Comparison of ENCODE assay signal across 18 mouse cellular contexts in the genomic region with DNA sequence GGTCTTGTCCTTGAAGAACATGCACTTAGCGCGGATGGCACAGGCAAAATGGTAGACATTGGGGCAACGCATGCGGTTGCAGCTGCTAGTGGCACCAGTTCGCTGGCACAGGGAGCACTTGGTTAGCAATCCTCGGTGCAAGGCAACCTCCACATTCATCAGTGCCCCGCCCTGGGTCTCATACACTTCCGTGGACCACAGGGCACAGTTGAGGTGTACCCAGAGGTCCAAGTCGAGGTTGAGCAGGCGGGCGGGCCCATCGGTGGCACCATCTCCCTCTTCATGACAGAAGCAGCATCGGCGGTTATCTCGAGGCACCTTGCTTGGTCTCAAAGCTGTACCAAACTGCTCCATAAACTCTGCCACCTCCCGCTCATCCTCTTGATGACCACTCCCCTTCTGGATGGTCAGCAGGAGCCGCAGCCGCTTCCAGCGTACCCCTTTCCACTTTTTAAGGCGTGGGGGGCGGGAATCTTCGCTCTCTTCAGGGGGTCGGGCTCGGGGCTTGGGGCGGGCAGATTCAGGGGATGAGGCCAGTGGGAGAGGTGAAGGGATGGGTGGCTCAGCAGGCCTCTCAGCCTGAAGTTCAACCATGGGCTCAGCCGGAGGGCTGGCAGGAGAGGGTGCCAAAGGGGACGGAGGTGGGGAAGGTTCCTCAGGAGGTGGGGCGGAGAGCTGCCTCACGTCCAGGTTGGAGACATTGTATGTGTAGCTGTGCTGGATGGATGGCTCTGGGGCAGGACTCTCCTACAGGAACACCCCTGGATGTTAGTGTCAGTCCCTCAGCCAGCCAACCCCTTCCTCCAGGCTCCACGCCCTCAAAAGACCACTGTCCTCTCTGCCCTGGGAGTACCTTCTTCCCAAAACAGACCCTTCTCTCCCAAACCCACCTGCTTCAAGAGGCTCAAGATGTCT. TPM values are rescaled to one million over a fixed set of nuclear protein-coding genes. Genes with fewer than 3 reads are reported as not detected.
"Had no signal": no experiment of that assay in that cellular context is flagged by ENCODE, and none has a peak within 500 bp of the region (broad histone marks: within the 10 kb centered on the region; RNA-seq: fewer than 3 reads in every experiment).

No protein-coding gene starts in this region.

- H3K4me2 ChIP-seq: intestine, embryonic 15.5 days; limb, embryonic 15.5 days; lung, embryonic 14.5 days; midbrain, embryonic 13.5 days; neural tube, embryonic 15.5 days had no signal

- H3K4me1 ChIP-seq: intestine, embryonic 15.5 days; limb, embryonic 15.5 days; midbrain, embryonic 13.5 days; neural tube, embryonic 15.5 days had no signal

- DNase-seq: kidney, adult 18-20 months; kidney, postnatal 10 days; kidney, postnatal 4 days; lung, embryonic 14.5 days; lung, postnatal 10 days; thymus, postnatal 14 days had no signal

- H3K4me3 ChIP-seq: intestine, embryonic 15.5 days; layer of hippocampus, adult 2 months; limb, embryonic 15.5 days; midbrain, embryonic 13.5 days; neural tube, embryonic 15.5 days had no signal

- H3K9ac ChIP-seq: intestine, embryonic 15.5 days; limb, embryonic 15.5 days; liver, embryonic 14.5 days; lung, embryonic 14.5 days; midbrain, embryonic 13.5 days; neural tube, embryonic 15.5 days had no signal

- H3K9me3 ChIP-seq: intestine, embryonic 15.5 days; limb, embryonic 15.5 days; midbrain, embryonic 13.5 days; neural tube, embryonic 15.5 days had no signal

- ATAC-seq: intestine, embryonic 15.5 days; midbrain, embryonic 13.5 days had no signal

- H3K27ac ChIP-seq: intestine, embryonic 15.5 days; layer of hippocampus, adult 2 months; limb, embryonic 15.5 days; liver, embryonic 14.5 days; macrophage; midbrain, embryonic 13.5 days; neural tube, embryonic 15.5 days; stomach, postnatal 0 days had no signal

- H3K27me3 ChIP-seq: intestine, embryonic 15.5 days; limb, embryonic 15.5 days; midbrain, embryonic 13.5 days; neural tube, embryonic 15.5 days had no signal

RNA-seq across cellular contexts. Expression of gene Ddn, which starts 30.6 kb away (rescaled TPM):
- polyA plus RNA-seq: intestine, embryonic 15.5 days; limb, embryonic 11.5 days; macrophage; stomach, postnatal 0 days had no signal

RNA-seq across cellular contexts. Expression of gene Wnt1, which starts 50.3 kb away (rescaled TPM):
- total RNA-seq: layer of hippocampus, adult 2 months; layer of hippocampus, postnatal 10 days; left cerebral cortex, postnatal 10 days had no signal
- polyA plus RNA-seq: intestine, embryonic 15.5 days; kidney, embryonic 14.5 days; limb, embryonic 11.5 days; liver, embryonic 14.5 days; lung, embryonic 14.5 days; macrophage; stomach, postnatal 0 days had no signal
